Mouse (Mus musculus): ENCODE measurements around the gene Rin3.

DNA sequence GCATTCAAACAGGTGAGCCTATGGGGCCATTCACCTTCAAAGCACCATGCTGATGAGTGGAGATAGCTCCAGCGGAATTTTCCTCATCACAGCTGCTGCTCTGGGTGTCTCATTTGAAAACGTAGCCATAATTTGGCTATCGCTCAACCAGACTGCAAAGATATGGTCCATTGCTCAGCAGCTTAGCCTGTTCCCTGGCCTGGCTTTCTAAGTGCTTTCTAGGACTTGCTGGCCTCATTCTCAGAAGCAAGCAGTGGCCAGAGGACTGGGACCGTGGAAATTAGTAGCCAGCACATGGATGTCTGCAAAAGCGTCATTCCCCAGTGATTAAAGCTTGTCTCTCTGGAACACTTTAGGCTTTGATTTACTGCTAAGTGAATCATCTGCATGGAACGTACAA, 46.5 kb upstream of the Rin3 start:
- TF ChIP-seq CTCF (IDR thresholded peaks at IDR 0.05): no peak
- no peak for TF ChIP-seq EP300 (IDR thresholded peaks at IDR 0.05)

Measured in lung, postnatal 0 days (tissue).